Mouse (Mus musculus) lung, postnatal 0 days (tissue): Measurements from ENCODE around the gene Stab1. TPM values are rescaled to one million over a fixed set of nuclear protein-coding genes. Genes with fewer than 3 reads are reported as not detected.

Experiments
- ATAC-seq: fragments of 200-750 bp; cut with Nextera tagmentation; 2 replicates; pipeline ENCODE4 v1.8.0; 2017; ENCODE audit warnings: moderate library complexity
- DNase-seq: peaks from one replicate; pipeline ENCODE4 v3.0.0-alpha.2; 2016; ENCODE audit warnings: low spot score
- H3K27ac ChIP-seq: fragments of 300-500 bp; sonication (generic); 2 replicates; pipeline ENCODE4 v1.5.1; 2014; ENCODE audit warnings: antibody characterized with exemption, mild to moderate bottlenecking, low read length, mixed read lengths
- H3K27me3 ChIP-seq: fragments of 300-500 bp; sonication (generic); replicated peaks from 2 replicates; pipeline ENCODE4 v1.6.1; 2014; ENCODE audit warnings: low read length, mixed read lengths; ENCODE audit not compliant: insufficient read depth
- H3K36me3 ChIP-seq: fragments of 300-500 bp; sonication (generic); 2 replicates; pipeline ENCODE4 v1.6.1; 2014; ENCODE audit warnings: low read length, mixed read lengths; ENCODE audit not compliant: insufficient read depth
- H3K4me1 ChIP-seq: fragments of 300-500 bp; sonication (generic); 2 replicates; pipeline ENCODE4 v1.6.1; 2014; ENCODE audit warnings: antibody characterized with exemption, low read depth, low read length, mixed read lengths; ENCODE audit not compliant: insufficient read depth
- H3K4me2 ChIP-seq: fragments of 300-500 bp; sonication (generic); replicated peaks from 2 replicates; pipeline ENCODE4 v1.6.1; 2014; ENCODE audit warnings: low read depth, mild to moderate bottlenecking, low read length, moderate library complexity, mixed read lengths
- H3K4me3 ChIP-seq: fragments of 300-500 bp; sonication (generic); 2 replicates; pipeline ENCODE4 v1.5.1; 2014; ENCODE audit warnings: low read depth, low read length
- H3K9ac ChIP-seq: fragments of 300-500 bp; sonication (generic); replicated peaks from 2 replicates; pipeline ENCODE4 v1.6.1; 2014; ENCODE audit warnings: low read depth, mild to moderate bottlenecking
- H3K9me3 ChIP-seq: fragments of 300-500 bp; sonication (generic); 2 replicates; pipeline ENCODE4 v1.6.1; 2016; ENCODE audit warnings: low read length, mixed read lengths
- CTCF ChIP-seq: IDR thresholded peaks from 2 replicates; pipeline ENCODE4 v1.5.1; 2016; ENCODE audit warnings: antibody characterized with exemption, mild to moderate bottlenecking
- EP300 ChIP-seq: IDR thresholded peaks from 2 replicates; pipeline ENCODE4 v1.6.1; 2016; ENCODE audit warnings: antibody characterized with exemption, mild to moderate bottlenecking, control low read depth
- WGBS: fragments of 180-500 bp; shearing (Covaris S2); extraction: QIAGEN DNeasy Blood & Tissue Kit; methylation state at CpG from one replicate; pipeline ENCODE4 v1.1.7; 2014; 5-methylcytosine and 5-hydroxymethylcytosine counted together
- polyA plus RNA-seq: library from polyadenylated mRNA; unstranded; fragments of >200 nt; fragmentation: Nextera tagmentation; extraction: Ambion mirVana; gene quantifications from 2 replicates; pipeline ENCODE4 v1.2.1, GENCODE M21; 2015

Gene Stab1
- polyA plus RNA-seq, 1 experiment from 2014 or later = 32.4 TPM

GRCm38 (mm10) chr14:31197547-31198516 lies 29.4 kb upstream of the Stab1 start:
- Histone ChIP-seq H3K4me2 (peak overlapping the region; percentile 27; the same call in 1 of the 2 replicates), H3K36me3 (peaks cover 4% of the 10 kb centered on the region; the same call in 1 of the 2 replicates), H3K9ac (no peak overlapping the region)

GRCm38 (mm10) chr14:31195968-31196367 lies 27.5 kb upstream of the Stab1 start:
- no peak overlapping the region for H3K4me2 ChIP-seq
- ATAC-seq = no peak
- peaks cover 21% of the 10 kb centered on the region; the same call in 1 of the 2 replicates for H3K4me1 ChIP-seq
- H3K9me3 ChIP-seq = no peaks in the 10 kb centered on the region
- H3K36me3 ChIP-seq = peaks cover 8% of the 10 kb centered on the region; the same call in 1 of the 2 replicates
- H3K27ac ChIP-seq = peak overlapping the region; percentile 84
- H3K4me3 ChIP-seq = no peak overlapping the region
- TF ChIP-seq EP300 = no peak
- peak; percentile 76 for TF ChIP-seq CTCF
- no peak overlapping the region for H3K9ac ChIP-seq
- DNase-seq = peak; percentile 63
- no peaks in the 10 kb centered on the region for H3K27me3 ChIP-seq

More at GRCm38 (mm10) chr14:31197547-31198516, 29.4 kb upstream of the Stab1 start:
- DNase-seq (peak; percentile 91), ATAC-seq (peak; percentile 69)
- 35% methylated on average over 16 of the region's 16 CpGs for WGBS
- H3K27ac ChIP-seq = peak overlapping the region; percentile 68
- H3K4me1 ChIP-seq = peaks cover 21% of the 10 kb centered on the region; the same call in 1 of the 2 replicates
- H3K9me3 ChIP-seq = no peaks in the 10 kb centered on the region
- no peaks in the 10 kb centered on the region for H3K27me3 ChIP-seq
- TF ChIP-seq CTCF (no peak), EP300 (peak; percentile 76)
- H3K4me3 ChIP-seq = no peak overlapping the region

- Histone ChIP-seq H3K9ac (no peak overlapping the region), H3K9me3 (no peaks in the 10 kb centered on the region), H3K27me3 (no peaks in the 10 kb centered on the region), H3K27ac (peak overlapping the region; percentile 84), H3K4me2 (peak overlapping the region; percentile 27), H3K36me3 (peaks cover 11% of the 10 kb centered on the region; the same call in 1 of the 2 replicates), H3K4me3 (no peak overlapping the region), H3K4me1 (peaks cover 21% of the 10 kb centered on the region; the same call in 1 of the 2 replicates)
- no peak for DNase-seq
- no peak for ATAC-seq
- WGBS = 87% methylated on average over 4 of the region's 4 CpGs
- TF ChIP-seq EP300 (no peak), CTCF (no peak)
Measured at GRCm38 (mm10) chr14:31195521-31195920, 27.1 kb upstream of the Stab1 start.

GRCm38 (mm10) chr14:31194891-31195513 lies 26.6 kb upstream of the Stab1 start:
- no peaks in the 10 kb centered on the region for H3K9me3 ChIP-seq
- TF ChIP-seq EP300 = peak; percentile 77
- no peak for TF ChIP-seq CTCF
- no peak overlapping the region for H3K4me3 ChIP-seq
- peak overlapping the region; percentile 27 for H3K4me2 ChIP-seq
- H3K36me3 ChIP-seq = peaks cover 17% of the 10 kb centered on the region
- peak; percentile 92 for DNase-seq
- 31% methylated on average over 14 of the region's 14 CpGs for WGBS
- H3K27me3 ChIP-seq = no peaks in the 10 kb centered on the region
- H3K9ac ChIP-seq = no peak overlapping the region
- H3K27ac ChIP-seq = peak overlapping the region; percentile 84
- peaks cover 16% of the 10 kb centered on the region; the same call in 1 of the 2 replicates for H3K4me1 ChIP-seq
- ATAC-seq = peak; percentile 77

GRCm38 (mm10) chr14:31194441-31194840 lies 26.0 kb upstream of the Stab1 start:
- peaks cover 20% of the 10 kb centered on the region for H3K36me3 ChIP-seq
- DNase-seq (no peak), ATAC-seq (peak; percentile 25; the same call in 1 of the 2 replicates)
- H3K4me2 ChIP-seq = peak overlapping the region; percentile 27; the same call in 1 of the 2 replicates
- no peaks in the 10 kb centered on the region for H3K27me3 ChIP-seq
- WGBS = 52% methylated on average over 2 of the region's 2 CpGs
- H3K27ac ChIP-seq = peak overlapping the region; percentile 84
- no peaks in the 10 kb centered on the region for H3K9me3 ChIP-seq
- H3K4me3 ChIP-seq = no peak overlapping the region
- peaks cover 18% of the 10 kb centered on the region; the same call in 1 of the 2 replicates for H3K4me1 ChIP-seq
- no peak overlapping the region for H3K9ac ChIP-seq
- TF ChIP-seq EP300 (no peak), CTCF (no peak)

GRCm38 (mm10) chr14:31193791-31194190 lies 25.4 kb upstream of the Stab1 start:
- H3K4me3 ChIP-seq = no peak overlapping the region
- H3K9ac ChIP-seq = no peak overlapping the region
- H3K9me3 ChIP-seq = no peaks in the 10 kb centered on the region
- peak overlapping the region; percentile 44 for H3K27ac ChIP-seq
- 55% methylated on average over 7 of the region's 7 CpGs for WGBS
- H3K4me1 ChIP-seq = peaks cover 24% of the 10 kb centered on the region; the same call in 1 of the 2 replicates
- ATAC-seq (no peak), DNase-seq (no peak)
- H3K4me2 ChIP-seq = no peak overlapping the region
- H3K36me3 ChIP-seq = peaks cover 26% of the 10 kb centered on the region
- no peak for TF ChIP-seq CTCF
- no peak for TF ChIP-seq EP300
- no peaks in the 10 kb centered on the region for H3K27me3 ChIP-seq
